20 mouse cellular contexts compared by ENCODE assay signal in the genomic region with DNA sequence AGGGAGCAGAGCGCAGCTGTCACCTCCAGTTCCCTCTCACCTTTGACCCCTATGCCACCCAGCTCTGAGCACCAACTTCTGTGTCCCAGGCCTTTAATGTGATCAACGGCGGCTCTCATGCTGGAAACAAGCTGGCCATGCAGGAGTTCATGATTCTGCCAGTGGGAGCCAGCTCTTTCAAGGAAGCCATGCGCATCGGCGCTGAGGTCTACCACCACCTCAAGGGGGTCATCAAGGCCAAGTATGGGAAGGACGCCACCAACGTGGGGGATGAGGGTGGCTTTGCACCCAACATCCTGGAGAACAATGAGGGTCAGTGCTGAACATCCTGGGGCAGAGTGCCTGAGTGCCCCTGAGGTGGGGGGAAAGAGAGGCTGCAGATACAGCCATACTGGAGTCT.
"Had no signal": no experiment of that assay in that cellular context is flagged by ENCODE, and none has a peak within 500 bp of the region (broad histone marks: within the 10 kb centered on the region; RNA-seq: fewer than 3 reads in every experiment).

No protein-coding gene starts in this region.

- H3K27ac ChIP-seq: kidney, embryonic 15.5 days; left cerebral cortex, adult 2 months; limb, embryonic 12.5 days; liver, embryonic 12.5 days; liver, embryonic 15.5 days; lung, embryonic 15.5 days; midbrain, embryonic 15.5 days; neural tube, embryonic 13.5 days had no signal

- H3K9me3 ChIP-seq: kidney, embryonic 15.5 days; limb, embryonic 12.5 days; liver, embryonic 12.5 days; liver, embryonic 15.5 days; lung, embryonic 15.5 days; megakaryocyte, embryonic 14.5 days; midbrain, embryonic 15.5 days; neural tube, embryonic 13.5 days had no signal

- H3K27me3 ChIP-seq: kidney, embryonic 15.5 days; limb, embryonic 12.5 days; lung, embryonic 15.5 days; megakaryocyte, embryonic 14.5 days; neural tube, embryonic 13.5 days had no signal

- H3K4me2 ChIP-seq: kidney, embryonic 15.5 days; limb, embryonic 12.5 days; liver, embryonic 12.5 days; liver, embryonic 15.5 days; lung, embryonic 15.5 days; midbrain, embryonic 11.5 days; midbrain, embryonic 15.5 days; neural tube, embryonic 13.5 days had no signal

- DNase-seq: kidney, postnatal 10 days; kidney, postnatal 36 days; layer of hippocampus, postnatal 36 days; liver; lung, adult 18-20 months; lung, postnatal 10 days; lung, postnatal 36 days; retina, postnatal 1 day; thymus, adult 18-20 months; thymus, postnatal 36 days had no signal

- H3K4me3 ChIP-seq: kidney, embryonic 15.5 days; left cerebral cortex, adult 2 months; limb, embryonic 12.5 days; liver, embryonic 12.5 days; liver, embryonic 15.5 days; lung, embryonic 15.5 days; megakaryocyte, embryonic 14.5 days; midbrain, embryonic 15.5 days; neural tube, embryonic 13.5 days had no signal

- ATAC-seq: liver, embryonic 12.5 days; midbrain, embryonic 15.5 days had no signal

- H3K9ac ChIP-seq: kidney, embryonic 15.5 days; limb, embryonic 12.5 days; liver, embryonic 12.5 days; liver, embryonic 15.5 days; lung, embryonic 15.5 days; midbrain, embryonic 15.5 days; neural tube, embryonic 13.5 days had no signal
